Mouse (Mus musculus): Measurements from ENCODE around the gene Hoxb2. TPM values are rescaled to one million over a fixed set of nuclear protein-coding genes. Genes with fewer than 3 reads are reported as not detected.

Gene Hoxb2
- polyA plus RNA-seq, 1 experiment = not detected

- no peak for TF ChIP-seq GATA1 (IDR thresholded peaks at IDR 0.05; ENCODE audit: low read length)
These were observed 21.4 kb downstream of the Hoxb2 start for GRCm38 (mm10) chr11:96371726-96372125.

GRCm38 (mm10) chr11:96372519-96372918 lies 22.2 kb downstream of the Hoxb2 start:
- no peak for TF ChIP-seq GATA1 (IDR thresholded peaks at IDR 0.05; ENCODE audit: low read length)

- TF ChIP-seq GATA1 (IDR thresholded peaks at IDR 0.05; ENCODE audit: low read length) = no peak
These were observed 24.5 kb downstream of the Hoxb2 start for GRCm38 (mm10) chr11:96374810-96375209.

GRCm38 (mm10) chr11:96383381-96383780 lies 33.1 kb downstream of the Hoxb2 start:
- no peak for TF ChIP-seq GATA1 (IDR thresholded peaks at IDR 0.05; ENCODE audit: low read length)

DNA sequence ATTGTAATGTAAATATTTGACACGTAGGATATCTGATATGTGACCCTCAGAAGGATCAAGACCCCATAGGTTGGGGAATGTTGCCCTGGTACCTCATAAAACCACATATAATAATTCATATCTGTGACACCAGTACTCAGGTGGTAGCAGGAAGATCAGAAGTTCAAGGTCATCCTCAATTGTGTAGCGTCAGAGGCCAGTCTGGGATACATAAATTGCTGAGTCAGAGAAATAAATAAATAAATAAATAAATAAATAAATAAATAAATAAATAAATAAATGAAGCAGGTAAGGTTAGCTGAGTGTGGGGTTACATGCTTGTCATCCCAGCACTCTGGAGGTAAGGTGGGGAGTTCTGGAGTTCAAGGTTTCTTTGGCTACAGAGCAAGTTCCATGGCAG lies 37.3 kb downstream of the Hoxb2 start:
- TF ChIP-seq GATA1 (IDR thresholded peaks at IDR 0.05; ENCODE audit: low read length) = no peak

- TF ChIP-seq GATA1 (IDR thresholded peaks at IDR 0.05; ENCODE audit: low read length) = no peak
These were observed 46.7 kb downstream of the Hoxb2 start for GRCm38 (mm10) chr11:96396772-96397626.

DNA sequence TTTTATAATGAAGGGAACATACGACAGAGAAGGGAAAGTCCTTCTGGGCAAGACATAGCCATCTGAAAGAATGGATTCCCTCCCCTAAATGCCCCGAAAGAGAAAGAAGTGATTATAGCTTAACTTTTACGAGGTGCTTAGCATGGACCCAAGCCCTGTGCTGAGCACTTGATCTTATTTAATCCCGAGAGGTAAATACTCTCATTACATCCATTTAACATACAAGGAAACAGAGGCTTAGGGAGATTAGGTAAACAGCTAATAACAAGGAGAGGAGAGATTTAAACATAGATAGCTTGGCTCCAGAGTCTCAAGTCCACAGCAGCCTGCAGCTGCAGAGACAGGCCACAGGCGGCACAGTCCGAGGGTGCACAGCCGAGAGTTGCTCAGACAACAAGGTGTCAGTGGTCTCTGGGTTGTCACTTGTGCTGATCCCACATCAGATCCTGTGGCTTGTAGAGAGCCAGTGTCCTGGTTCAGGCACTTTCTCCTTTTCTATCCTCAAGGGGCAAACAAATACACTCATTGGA lies 47.5 kb downstream of the Hoxb2 start:
- TF ChIP-seq GATA1 (IDR thresholded peaks at IDR 0.05; ENCODE audit: low read length) = no peak

- TF ChIP-seq GATA1 (IDR thresholded peaks at IDR 0.05; ENCODE audit: low read length) = no peak
These were observed 49.6 kb downstream of the Hoxb2 start for GRCm38 (mm10) chr11:96399923-96400322.

Other genes with a start within 250 kb of the Hoxb2 start
- not detected in 2 replicates for gene Calcoco2, start 238.6 kb upstream of the Hoxb2 start, polyA plus RNA-seq (2012)
- gene Ttll6, start 216.7 kb upstream of the Hoxb2 start, polyA plus RNA-seq (2012) = not detected in 2 replicates
- 79.2 and 87.0 TPM in 2 replicates for gene Hoxb13, start 156.2 kb upstream of the Hoxb2 start, polyA plus RNA-seq (2012)
- not detected in 2 replicates for gene Hoxb9, start 79.1 kb upstream of the Hoxb2 start, polyA plus RNA-seq (2012)
- not detected in 2 replicates for gene Hoxb8, start 68.6 kb upstream of the Hoxb2 start, polyA plus RNA-seq (2012)
- not detected in 2 replicates for gene Hoxb7, start 63.9 kb upstream of the Hoxb2 start, polyA plus RNA-seq (2012)
- 0.11 TPM in 1 of 2 replicates, not detected in the other for gene Hoxb6, start 58.0 kb upstream of the Hoxb2 start, polyA plus RNA-seq (2012)
- gene Hoxb5, start 47.2 kb upstream of the Hoxb2 start, polyA plus RNA-seq (2012) = not detected in 2 replicates
- gene Hoxb4, start 32.3 kb upstream of the Hoxb2 start, polyA plus RNA-seq (2012) = not detected in 2 replicates
- 0.03 TPM in 1 of 2 replicates, not detected in the other for gene Hoxb3, start 27.2 kb upstream of the Hoxb2 start, polyA plus RNA-seq (2012)
- not detected in 2 replicates for gene Hoxb1, start 15.2 kb downstream of the Hoxb2 start, polyA plus RNA-seq (2012)
- gene Skap1, start 114.1 kb downstream of the Hoxb2 start, polyA plus RNA-seq (2012) = not detected in 2 replicates